Mouse (Mus musculus): Measurements from ENCODE around the gene Palm3.
A peak's percentile ranks its signal among the peaks of the same experiment; 100 is the strongest.

GRCm38 (mm10) chr8:84044103-84044502, 22.8 kb downstream of the Palm3 start:
- peak; percentile 35 for TF ChIP-seq CTCF (IDR thresholded peaks at IDR 0.05; ENCODE audit: low read depth)
- no peak for TF ChIP-seq EP300 (optimal IDR thresholded peaks at IDR 0.05)

Measured in stomach, postnatal 0 days (tissue).